Mouse (Mus musculus): ENCODE data around the gene Tmem221.

DNA sequence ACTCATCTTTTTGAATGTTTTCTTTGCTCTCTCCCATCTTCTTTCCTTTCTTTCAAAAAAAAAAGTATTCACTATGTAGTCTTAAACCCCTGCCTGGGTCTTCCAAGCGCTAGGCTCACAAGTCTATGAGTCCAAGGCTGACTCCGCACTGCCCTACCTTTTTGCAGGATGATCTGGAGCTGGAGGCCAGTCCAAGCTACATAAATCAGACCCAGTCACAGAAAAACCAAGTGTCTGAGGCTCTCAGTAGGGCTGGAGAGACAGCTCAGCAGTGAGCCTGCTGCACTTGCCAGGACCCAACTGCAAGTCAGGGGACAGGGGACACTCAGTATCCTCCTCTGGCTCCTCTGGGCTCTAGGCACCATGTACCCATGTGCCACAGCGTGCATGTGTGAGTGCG, 54.3 kb downstream of the Tmem221 start:
- no peak for TF ChIP-seq CTCF (IDR thresholded peaks at IDR 0.05; ENCODE audit: control insufficient read depth, insufficient read depth, low read length)
- TF ChIP-seq POLR2A (IDR thresholded peaks at IDR 0.05; ENCODE audit: borderline replicate concordance, control insufficient read depth, low read depth, low read length) = no peak
